ENCODE assay signal across 9 mouse cellular contexts in genomic region chr7:45181540-45181939, GRCm38 (mm10). TPM values are rescaled to one million over a fixed set of nuclear protein-coding genes. Genes with fewer than 3 reads are reported as not detected.
A peak's percentile ranks its signal among the peaks of the same experiment; 100 is the strongest.
DNase-seq lines count a peak whose midpoint lies in the region; ATAC-seq and TF ChIP-seq lines count a peak whose summit lies in the region.
"Had no signal": no experiment of that assay in that cellular context is flagged by ENCODE, and none has a peak within 500 bp of the region (broad histone marks: within the 10 kb centered on the region; RNA-seq: fewer than 3 reads in every experiment).

No protein-coding gene starts in this region.

- peaks cover 92% of the 10 kb centered on the region for H3K27me3 ChIP-seq in forebrain, embryonic 15.5 days
- peaks cover 96% of the 10 kb centered on the region for H3K27me3 ChIP-seq in stomach, embryonic 15.5 days (replicated peaks)
- peaks cover 21% of the 10 kb centered on the region for H3K27me3 ChIP-seq in thymus, adult 2 months (ENCODE audit: control insufficient read depth, insufficient read depth, low read length)

- no peak for DNase-seq in left cerebral cortex, adult 2 months (ENCODE audit: extremely low spot score in 1 of 2, low spot score in 2 of 2)
- no peak for DNase-seq in left cerebral cortex, postnatal 14 days (ENCODE audit: low spot score in 2 of 2)
- peak; percentile 36 for DNase-seq in liver
- DNase-seq in gastrocnemius, postnatal 10 days = no peak
- no peak for DNase-seq in thymus, adult 2 months
- no peak for DNase-seq in adrenal gland, adult (ENCODE audit: inconsistent age in 2 of 2, low spot score in 1 of 2)

- peaks cover 21% of the 10 kb centered on the region for H3K4me1 ChIP-seq in forebrain, embryonic 15.5 days
- peaks cover 7% of the 10 kb centered on the region; the same call in 1 of the 2 replicates for H3K4me1 ChIP-seq in stomach, embryonic 15.5 days
- peaks cover 6% of the 10 kb centered on the region; the same call in 1 of the 2 replicates for H3K4me1 ChIP-seq in thymus, adult 2 months (replicated peaks; ENCODE audit: control insufficient read depth, insufficient read depth, low read length)

- intact Hi-C loops in left cerebral cortex, adult 2 months (cut with DNase I) = no loop called here
- intact Hi-C loops in left cerebral cortex, postnatal 14 days (cut with DNase I) = no loop called here

- H3K4me3 ChIP-seq in left cerebral cortex, adult 2 months = no peak overlapping the region
- H3K4me3 ChIP-seq in forebrain, embryonic 15.5 days = peak overlapping the region; percentile 31
- H3K4me3 ChIP-seq in stomach, embryonic 15.5 days (replicated peaks) = no peak overlapping the region
- no peak overlapping the region for H3K4me3 ChIP-seq in thymus, adult 2 months (ENCODE audit: control insufficient read depth, insufficient read depth, low read length)

- peak; percentile 12; the same call in 1 of the 2 replicates for TF ChIP-seq CTCF in left cerebral cortex, adult 2 months (IDR thresholded peaks at IDR 0.05)
- no peak for TF ChIP-seq CTCF in thymus, adult 2 months (IDR thresholded peaks at IDR 0.05; ENCODE audit: borderline replicate concordance, control insufficient read depth, extremely low read depth, insufficient read depth, low read length, poor library complexity)

- no peaks in the 10 kb centered on the region for H3K9me3 ChIP-seq in forebrain, embryonic 15.5 days
- no peaks in the 10 kb centered on the region for H3K9me3 ChIP-seq in stomach, embryonic 15.5 days

- WGBS in forebrain, embryonic 15.5 days = 3% methylated on average over 35 of the region's 35 CpGs
- 6% methylated on average over 35 of the region's 35 CpGs for WGBS in stomach, embryonic 15.5 days
- WGBS in thymus, adult 2 months = 10% methylated on average over 35 of the region's 35 CpGs

- H3K4me2 ChIP-seq in forebrain, embryonic 15.5 days (replicated peaks) = peak overlapping the region; percentile 46
- peak overlapping the region; percentile 66 for H3K4me2 ChIP-seq in stomach, embryonic 15.5 days

- no peak for TF ChIP-seq POLR2A in thymus, adult 2 months (IDR thresholded peaks at IDR 0.05; ENCODE audit: control insufficient read depth, extremely low read depth, insufficient read depth, low read length, poor library complexity)

- no peak overlapping the region for H3K27ac ChIP-seq in left cerebral cortex, adult 2 months
- H3K27ac ChIP-seq in forebrain, embryonic 15.5 days (replicated peaks) = no peak overlapping the region
- H3K27ac ChIP-seq in stomach, embryonic 15.5 days = no peak overlapping the region
- no peak overlapping the region for H3K27ac ChIP-seq in thymus, adult 2 months (ENCODE audit: control insufficient read depth, insufficient read depth, low read length)

- no peak overlapping the region for H3K9ac ChIP-seq in forebrain, embryonic 15.5 days (replicated peaks)
- no peak overlapping the region for H3K9ac ChIP-seq in stomach, embryonic 15.5 days

- ATAC-seq in forebrain, embryonic 15.5 days (replicated peaks) = no peak
- no peak for ATAC-seq in stomach, embryonic 15.5 days (ENCODE audit: insufficient read depth, low FRiP score, low read depth)

- H3K36me3 ChIP-seq in forebrain, embryonic 15.5 days = no peaks in the 10 kb centered on the region
- H3K36me3 ChIP-seq in stomach, embryonic 15.5 days = no peaks in the 10 kb centered on the region
- no peaks in the 10 kb centered on the region for H3K36me3 ChIP-seq in thymus, adult 2 months (ENCODE audit: control insufficient read depth, insufficient read depth, low read length)

RNA-seq across cellular contexts. Expression of gene Pth2, which starts 0.7 kb away (rescaled TPM):
- not detected for total RNA-seq in left cerebral cortex, adult 2 months (2021)
- total RNA-seq in left cerebral cortex, postnatal 14 days (2021) = not detected
- not detected in 2 replicates for polyA plus RNA-seq in forebrain, embryonic 15.5 days (2015; fragmentation: Nextera tagmentation; extraction: Ambion mirVana)
- polyA plus RNA-seq in stomach, embryonic 15.5 days (2015; fragmentation: Nextera tagmentation; extraction: Ambion mirVana) = not detected in 2 replicates
- total RNA-seq in gastrocnemius, postnatal 10 days (2021) = not detected
- polyA plus RNA-seq in thymus, adult 2 months (2012; rRNA removed) = not detected in 2 replicates
- polyA plus RNA-seq: intestine, embryonic 14.5 days had no signal

RNA-seq across cellular contexts. Expression of gene Gfy, which starts 2.2 kb away (rescaled TPM):
- under 1 TPM in 1 of 2 experiments, not detected in 1; 0.29 TPM for total RNA-seq in left cerebral cortex, adult 2 months (2021)
- total RNA-seq in left cerebral cortex, postnatal 14 days (2021) = under 1 TPM in 1 of 2 experiments, not detected in 1; 0.18 TPM
- not detected in 2 replicates for polyA plus RNA-seq in forebrain, embryonic 15.5 days (2015; fragmentation: Nextera tagmentation; extraction: Ambion mirVana)
- polyA plus RNA-seq in stomach, embryonic 15.5 days (2015; fragmentation: Nextera tagmentation; extraction: Ambion mirVana) = not detected in 2 replicates
- total RNA-seq in gastrocnemius, postnatal 10 days (2021) = under 1 TPM; 0.49 to 0.63 TPM
- 0.09 and 0.11 TPM in 2 replicates for polyA plus RNA-seq in thymus, adult 2 months (2012; rRNA removed)
- polyA plus RNA-seq: intestine, embryonic 14.5 days had no signal

RNA-seq across cellular contexts. Expression of gene Slc17a7, which starts 17.8 kb away (rescaled TPM):
- 1,000 to 10,000 TPM; 1,255 to 1,327 TPM for total RNA-seq in left cerebral cortex, adult 2 months (2021)
- total RNA-seq in left cerebral cortex, postnatal 14 days (2021) = 1,000 to 10,000 TPM; 1,570 to 1,628 TPM
- polyA plus RNA-seq in forebrain, embryonic 15.5 days (2015; fragmentation: Nextera tagmentation; extraction: Ambion mirVana) = 20.1 and 24.0 TPM in 2 replicates
- polyA plus RNA-seq in stomach, embryonic 15.5 days (2015; fragmentation: Nextera tagmentation; extraction: Ambion mirVana) = 0.13 TPM in 1 of 2 replicates, not detected in the other
- 1 to 10 TPM; 4.7 to 4.9 TPM for total RNA-seq in gastrocnemius, postnatal 10 days (2021)
- 1.2 and 2.0 TPM in 2 replicates for polyA plus RNA-seq in thymus, adult 2 months (2012; rRNA removed)

RNA-seq across cellular contexts. Expression of gene Ccdc155, which starts 23.2 kb away (rescaled TPM):
- 1 to 10 TPM; 6.7 to 7.5 TPM for total RNA-seq in left cerebral cortex, adult 2 months (2021)
- total RNA-seq in left cerebral cortex, postnatal 14 days (2021) = 1 to 10 TPM; 3.0 to 3.5 TPM
- polyA plus RNA-seq in forebrain, embryonic 15.5 days (2015; fragmentation: Nextera tagmentation; extraction: Ambion mirVana) = 0.74 and 0.75 TPM in 2 replicates
- polyA plus RNA-seq in stomach, embryonic 15.5 days (2015; fragmentation: Nextera tagmentation; extraction: Ambion mirVana) = 0.55 and 0.64 TPM in 2 replicates
- 1 to 10 TPM; 2.5 to 2.8 TPM for total RNA-seq in gastrocnemius, postnatal 10 days (2021)
- polyA plus RNA-seq in thymus, adult 2 months (2012; rRNA removed) = 0.32 and 0.37 TPM in 2 replicates

RNA-seq across cellular contexts. Expression of gene Aldh16a1, which starts 27.2 kb away (rescaled TPM):
- 10 to 100 TPM; 15.9 to 23.1 TPM for total RNA-seq in left cerebral cortex, adult 2 months (2021)
- total RNA-seq in left cerebral cortex, postnatal 14 days (2021) = 10 to 100 TPM; 10.7 to 13.5 TPM
- 25.6 and 30.8 TPM in 2 replicates for polyA plus RNA-seq in forebrain, embryonic 15.5 days (2015; fragmentation: Nextera tagmentation; extraction: Ambion mirVana)
- 49.3 and 58.7 TPM in 2 replicates for polyA plus RNA-seq in stomach, embryonic 15.5 days (2015; fragmentation: Nextera tagmentation; extraction: Ambion mirVana)
- 10 to 100 TPM; 23.9 to 28.6 TPM for total RNA-seq in gastrocnemius, postnatal 10 days (2021)
- polyA plus RNA-seq in thymus, adult 2 months (2012; rRNA removed) = 97.2 and 101 TPM in 2 replicates

Comparison
In these comparisons a context has a peak if more than half of its experiments do, and no peak if none do; other contexts are left out.
1. RNA of gene Slc17a7, which starts 17.8 kb away (total RNA-seq): 1,570 to 1,628 TPM in left cerebral cortex, postnatal 14 days and 1,255 to 1,327 TPM in left cerebral cortex, adult 2 months; 4.7 to 4.9 TPM in gastrocnemius, postnatal 10 days; every median in the first group is over 100 times any median in the second.